Mouse (Mus musculus) small intestine, adult 2 months (tissue): ENCODE data around the gene Lamtor1. TPM values are rescaled to one million over a fixed set of nuclear protein-coding genes. Genes with fewer than 3 reads are reported as not detected.

ENCODE experiments used
- H3K27ac ChIP-seq: fragments of 200-500 bp; 2 replicates; pipeline ENCODE4 v1.5.1; 2012; ENCODE audit warnings: low read depth, low read length, control low read depth, inconsistent platforms; ENCODE audit not compliant: insufficient read depth
- H3K27me3 ChIP-seq: fragments of 200-500 bp; 2 replicates; pipeline ENCODE4 v1.6.1; 2012; ENCODE audit warnings: mild to moderate bottlenecking, moderate library complexity, low read length, inconsistent platforms; ENCODE audit not compliant: control insufficient read depth, insufficient read depth
- H3K36me3 ChIP-seq: fragments of 200-500 bp; 2 replicates; pipeline ENCODE4 v1.6.1; 2012; ENCODE audit warnings: mild to moderate bottlenecking, low read length, control low read depth, inconsistent platforms; ENCODE audit not compliant: control insufficient read depth, insufficient read depth
- H3K4me1 ChIP-seq: fragments of 200-500 bp; 2 replicates; pipeline ENCODE4 v1.6.1; 2012; ENCODE audit warnings: low read length, inconsistent platforms, mixed read lengths; ENCODE audit not compliant: control insufficient read depth, insufficient read depth, insufficient read length
- H3K4me3 ChIP-seq: fragments of 200-500 bp; 2 replicates; pipeline ENCODE4 v1.5.1; 2012; ENCODE audit warnings: low read depth, mild to moderate bottlenecking, control low read depth, inconsistent platforms, low read length, moderate library complexity
- CTCF ChIP-seq: fragments of 200-500 bp; IDR thresholded peaks from 2 replicates; pipeline ENCODE4 v1.5.1; 2012; ENCODE audit warnings: low read depth, mild to moderate bottlenecking, control low read depth, inconsistent platforms, low read length, moderate library complexity, mixed read lengths; ENCODE audit not compliant: insufficient replicate concordance, insufficient read length; ENCODE audit errors: extremely low read depth
- POLR2A ChIP-seq: fragments of 200-500 bp; IDR thresholded peaks from 2 replicates; pipeline ENCODE4 v1.6.1; 2012; ENCODE audit warnings: low read depth, mild to moderate bottlenecking, control low read depth, inconsistent platforms, low read length, moderate library complexity
- WGBS: fragments of 180-500 bp; shearing (Covaris S2); methylation state at CpG from one replicate; pipeline ENCODE4 v1.1.7; 2018; 5-methylcytosine and 5-hydroxymethylcytosine counted together
- polyA plus RNA-seq: library from polyadenylated mRNA; depleted of rRNA; stranded (reverse); fragments of >200 nt; gene quantifications from 2 replicates; pipeline ENCODE4 v1.2.3, GENCODE M21; 2012

Lamtor1 gene
- polyA plus RNA-seq, 1 experiment = 177 TPM

DNA sequence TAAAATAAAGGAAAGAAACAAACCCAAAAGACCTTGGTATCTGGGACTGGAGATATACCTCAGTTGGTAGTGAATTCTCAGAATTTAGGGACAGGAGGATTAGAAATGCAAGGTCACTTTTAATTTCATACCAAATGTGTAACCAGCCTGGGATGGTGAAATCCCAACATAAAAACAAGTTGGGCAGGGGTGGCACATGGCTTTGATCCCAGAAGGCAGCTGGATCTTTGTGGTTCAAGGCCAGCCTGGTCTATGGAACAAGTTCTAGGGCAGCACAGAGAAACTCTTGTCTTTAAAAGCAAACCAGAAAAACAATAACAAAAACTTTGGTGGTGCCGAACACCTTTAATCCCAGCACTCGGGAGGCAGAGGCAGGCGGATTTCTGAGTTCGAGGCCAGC lies 38.2 kb upstream of the Lamtor1 start:
- no peak for TF ChIP-seq CTCF
- no peak for TF ChIP-seq POLR2A
- Histone ChIP-seq H3K4me3 (no peak overlapping the region), H3K36me3 (no peaks in the 10 kb centered on the region), H3K4me1 (no peaks in the 10 kb centered on the region), H3K27ac (no peak overlapping the region), H3K27me3 (no peaks in the 10 kb centered on the region)
- WGBS = 98% methylated on average over 4 of the region's 4 CpGs

DNA sequence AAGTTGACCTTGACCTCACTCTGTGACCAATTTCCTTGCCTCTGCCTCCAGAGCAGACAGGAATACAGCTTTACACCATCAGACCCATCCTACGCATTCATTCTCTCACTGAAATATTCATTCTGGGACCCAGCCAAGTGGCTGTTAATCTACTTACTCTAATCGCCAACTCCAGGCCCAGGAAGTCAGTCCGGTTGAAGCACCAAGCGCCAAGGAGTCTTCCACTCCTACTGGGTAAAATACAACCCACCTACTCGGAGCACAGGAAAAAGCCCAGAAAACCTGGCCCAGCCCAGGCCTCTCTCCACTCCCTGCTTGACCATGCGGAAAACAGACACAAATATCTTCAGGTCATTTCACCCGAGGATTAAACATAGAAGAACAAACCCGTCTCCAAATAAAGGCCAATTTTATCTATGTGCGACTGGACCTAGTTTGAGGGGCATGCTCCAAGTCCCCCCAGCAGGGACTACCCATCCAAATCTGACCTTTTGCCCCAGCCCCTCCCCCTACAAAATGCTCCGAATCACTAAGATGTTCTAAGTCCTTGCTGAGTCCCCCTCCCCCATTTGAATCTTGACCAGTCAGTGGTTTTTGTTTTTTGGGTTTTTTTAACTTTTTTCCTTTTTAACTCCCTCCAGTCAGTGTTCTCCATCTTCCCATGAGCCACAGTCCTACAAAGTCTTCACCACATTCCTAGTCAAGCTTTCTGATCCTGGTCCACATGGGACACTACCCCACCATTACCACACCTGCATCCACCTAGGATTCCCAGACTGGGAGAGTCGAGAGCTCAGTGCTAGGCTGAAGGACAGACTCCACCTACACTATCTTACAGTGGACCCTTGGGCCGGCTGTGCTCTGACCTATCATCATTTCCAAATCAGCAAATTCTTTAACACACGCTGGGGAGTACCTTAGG lies 37.2 kb upstream of the Lamtor1 start:
- no peaks in the 10 kb centered on the region for H3K36me3 ChIP-seq

GRCm38 (mm10) chr7:101869163-101869500 lies 36.6 kb upstream of the Lamtor1 start:
- TF ChIP-seq CTCF = no peak
- 56% methylated on average over 7 of the region's 7 CpGs for WGBS
- Histone ChIP-seq H3K27ac (no peak overlapping the region), H3K4me3 (no peak overlapping the region), H3K36me3 (no peaks in the 10 kb centered on the region), H3K27me3 (no peaks in the 10 kb centered on the region), H3K4me1 (no peaks in the 10 kb centered on the region)

More for the DNA sequence above, 37.2 kb upstream of the Lamtor1 start:
- no peak overlapping the region for H3K4me3 ChIP-seq
- H3K27ac ChIP-seq = no peak overlapping the region
- WGBS = 77% methylated on average over 13 of the region's 13 CpGs
- no peak for TF ChIP-seq CTCF
- no peak for TF ChIP-seq POLR2A
- H3K4me1 ChIP-seq = no peaks in the 10 kb centered on the region
- no peaks in the 10 kb centered on the region for H3K27me3 ChIP-seq

DNA sequence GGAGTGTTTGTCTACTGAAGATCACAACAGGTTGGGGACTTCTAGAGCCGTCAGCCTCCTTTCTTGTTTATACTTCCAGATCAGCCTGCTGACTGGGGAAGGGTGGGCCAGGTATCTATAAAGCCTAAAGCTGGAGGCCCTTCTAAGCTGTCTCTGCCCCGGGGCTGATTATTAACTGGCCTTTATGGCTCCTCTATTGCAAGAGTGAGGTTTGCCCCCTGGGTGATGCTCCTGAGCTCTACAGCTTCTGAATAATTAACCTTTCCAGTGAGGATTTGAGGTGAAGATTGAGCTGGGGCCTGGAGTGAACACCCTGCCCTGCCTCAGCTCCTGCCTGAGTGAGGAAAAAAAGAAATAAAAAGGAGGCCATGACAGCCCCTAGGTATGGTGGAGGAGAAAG lies 35.1 kb upstream of the Lamtor1 start, which contains the start of gene Folr1:
Folr1 (minus strand) TSS at position 160 of the 400 bp plus-strand sequence.
- TF ChIP-seq CTCF = no peak
- H3K36me3 ChIP-seq = no peaks in the 10 kb centered on the region
- no peaks in the 10 kb centered on the region for H3K4me1 ChIP-seq
- H3K27me3 ChIP-seq = no peaks in the 10 kb centered on the region
- no peak within 1 kb of the TSS for H3K4me3 ChIP-seq
- no peak within 1 kb of the TSS for H3K27ac ChIP-seq
- 34% methylated on average over 2 of the region's 2 CpGs for WGBS

GRCm38 (mm10) chr7:101871296-101871695 lies 34.4 kb upstream of the Lamtor1 start:
- no peak overlapping the region for H3K27ac ChIP-seq
- no peaks in the 10 kb centered on the region for H3K27me3 ChIP-seq
- no peaks in the 10 kb centered on the region for H3K4me1 ChIP-seq
- no peaks in the 10 kb centered on the region for H3K36me3 ChIP-seq
- H3K4me3 ChIP-seq = no peak overlapping the region
- TF ChIP-seq CTCF = no peak
- no peak for TF ChIP-seq POLR2A
- WGBS = 55% methylated on average over 3 of the region's 3 CpGs

GRCm38 (mm10) chr7:101875978-101876377 lies 29.7 kb upstream of the Lamtor1 start:
- Histone ChIP-seq H3K27me3 (no peaks in the 10 kb centered on the region), H3K4me1 (no peaks in the 10 kb centered on the region), H3K36me3 (no peaks in the 10 kb centered on the region), H3K4me3 (no peak overlapping the region), H3K27ac (no peak overlapping the region)
- TF ChIP-seq POLR2A (no peak), CTCF (no peak)
- WGBS = 93% methylated on average over 1 of the region's 1 CpGs

GRCm38 (mm10) chr7:101880855-101881254 lies 24.8 kb upstream of the Lamtor1 start:
- WGBS = 70% methylated on average over 4 of the region's 4 CpGs
- no peaks in the 10 kb centered on the region for H3K27me3 ChIP-seq
- no peak for TF ChIP-seq CTCF
- TF ChIP-seq POLR2A = no peak
- no peaks in the 10 kb centered on the region for H3K36me3 ChIP-seq
- H3K27ac ChIP-seq = no peak overlapping the region
- H3K4me1 ChIP-seq = no peaks in the 10 kb centered on the region
- H3K4me3 ChIP-seq = no peak overlapping the region
